Mouse (Mus musculus): ENCODE data around the gene Arhgap27.
"Not testable (repeated sequence)": the region's sequence is repeated elsewhere in the genome, so short reads cannot be mapped to it uniquely, and the experiment has no call there.

Arhgap27 gene

GRCm38 (mm10) chr11:103363214-103364148, at the start of gene Arhgap27:
Arhgap27 (minus strand) TSS chr11:103363692.
- peak; percentile 91 for DNase-seq

- peak; percentile 54 for DNase-seq
Measured at GRCm38 (mm10) chr11:103412950-103413423, 49.5 kb upstream of the Arhgap27 start.

GRCm38 (mm10) chr11:103411981-103412949, 48.8 kb upstream of the Arhgap27 start, which contains the start of gene Plekhm1:
Plekhm1 (minus strand) TSS chr11:103412687.
- DNase-seq: peak; percentile 97

- DNase-seq: no peak
Measured at GRCm38 (mm10) chr11:103411301-103411700, 47.8 kb upstream of the Arhgap27 start.

GRCm38 (mm10) chr11:103408880-103409279, 45.4 kb upstream of the Arhgap27 start:
- no peak for DNase-seq

GRCm38 (mm10) chr11:103407136-103407535, 43.6 kb upstream of the Arhgap27 start:
- DNase-seq: not testable (repeated sequence)

GRCm38 (mm10) chr11:103406551-103406950, 43.1 kb upstream of the Arhgap27 start:
- DNase-seq: peak; percentile 73

GRCm38 (mm10) chr11:103405814-103406213, 42.3 kb upstream of the Arhgap27 start:
- no peak for DNase-seq

GRCm38 (mm10) chr11:103404618-103405017, 41.1 kb upstream of the Arhgap27 start:
- DNase-seq: no peak

- no peak for DNase-seq
Measured at GRCm38 (mm10) chr11:103403776-103404175, 40.3 kb upstream of the Arhgap27 start.

- no peak for DNase-seq
Measured at GRCm38 (mm10) chr11:103402738-103403137, 39.2 kb upstream of the Arhgap27 start.

GRCm38 (mm10) chr11:103402198-103402597, 38.7 kb upstream of the Arhgap27 start:
- DNase-seq: peak; percentile 72

- DNase-seq: peak; percentile 41
Measured at GRCm38 (mm10) chr11:103399986-103400385, 36.5 kb upstream of the Arhgap27 start.

- peak; percentile 46 for DNase-seq
Measured at GRCm38 (mm10) chr11:103399050-103399449, 35.6 kb upstream of the Arhgap27 start.

GRCm38 (mm10) chr11:103396682-103397081, 33.2 kb upstream of the Arhgap27 start:
- no peak for DNase-seq

GRCm38 (mm10) chr11:103396236-103396635, 32.7 kb upstream of the Arhgap27 start:
- DNase-seq: no peak

GRCm38 (mm10) chr11:103394604-103395003, 31.1 kb upstream of the Arhgap27 start:
- no peak for DNase-seq

GRCm38 (mm10) chr11:103394025-103394424, 30.5 kb upstream of the Arhgap27 start:
- no peak for DNase-seq

- peak; percentile 62 for DNase-seq
Measured at GRCm38 (mm10) chr11:103387870-103388526, 24.5 kb upstream of the Arhgap27 start.

- peak; percentile 65 for DNase-seq
Measured at GRCm38 (mm10) chr11:103386827-103387226, 23.3 kb upstream of the Arhgap27 start.

GRCm38 (mm10) chr11:103381956-103382613, 18.6 kb upstream of the Arhgap27 start:
- peak; percentile 92 for DNase-seq

GRCm38 (mm10) chr11:103381505-103381904, 18.0 kb upstream of the Arhgap27 start:
- DNase-seq: no peak

All from lung, postnatal 10 days (tissue).